Mouse (Mus musculus): ENCODE measurements around the gene Dennd1a. TPM values are rescaled to one million over a fixed set of nuclear protein-coding genes. Genes with fewer than 3 reads are reported as not detected.

Gene Dennd1a
- polyA plus RNA-seq, 1 experiment from 2014 or later, result 17.7 TPM

DNA sequence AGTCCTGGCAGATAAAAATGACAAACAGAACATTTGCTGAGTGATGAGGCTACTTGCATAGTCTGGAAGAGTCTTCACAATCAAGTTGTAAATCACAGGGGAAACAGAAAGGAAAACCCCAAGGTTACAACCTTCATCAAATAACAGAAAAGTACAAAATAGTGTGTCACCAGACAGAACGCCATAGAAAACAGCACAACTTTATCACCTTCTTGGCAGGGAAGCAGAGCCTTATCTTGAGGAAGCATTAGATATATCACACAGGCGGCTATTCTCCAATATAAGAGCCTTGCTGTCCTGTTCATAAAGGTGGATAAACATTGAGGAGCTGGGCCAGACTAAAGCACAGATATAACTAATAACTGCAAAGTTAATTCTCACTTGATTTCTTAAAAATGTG, 225.7 kb downstream of the Dennd1a start:
- Histone ChIP-seq H3K27ac (ENCODE audit: low read depth, low read length) (no peak overlapping the region), H3K36me3 (ENCODE audit: control insufficient read depth, insufficient read depth, low read length) (no peaks in the 10 kb centered on the region), H3K4me2 (ENCODE audit: low read depth, low read length, severe bottlenecking) (no peak overlapping the region), H3K9ac (ENCODE audit: low read length) (no peak overlapping the region), H3K4me1 (replicated peaks; ENCODE audit: control insufficient read depth, insufficient read depth, low read length) (no peaks in the 10 kb centered on the region), H3K9me3 (ENCODE audit: control insufficient read depth, low read length) (no peaks in the 10 kb centered on the region), H3K4me3 (ENCODE audit: low read depth, low read length) (no peak overlapping the region), H3K27me3 (ENCODE audit: control insufficient read depth, insufficient read depth, low read length) (no peaks in the 10 kb centered on the region)
- no peak for ATAC-seq (replicated peaks; ENCODE audit: low FRiP score)
- DNase-seq (ENCODE audit: low spot score), result no peak
- WGBS, result 91% methylated on average over 2 of the region's 2 CpGs

DNA sequence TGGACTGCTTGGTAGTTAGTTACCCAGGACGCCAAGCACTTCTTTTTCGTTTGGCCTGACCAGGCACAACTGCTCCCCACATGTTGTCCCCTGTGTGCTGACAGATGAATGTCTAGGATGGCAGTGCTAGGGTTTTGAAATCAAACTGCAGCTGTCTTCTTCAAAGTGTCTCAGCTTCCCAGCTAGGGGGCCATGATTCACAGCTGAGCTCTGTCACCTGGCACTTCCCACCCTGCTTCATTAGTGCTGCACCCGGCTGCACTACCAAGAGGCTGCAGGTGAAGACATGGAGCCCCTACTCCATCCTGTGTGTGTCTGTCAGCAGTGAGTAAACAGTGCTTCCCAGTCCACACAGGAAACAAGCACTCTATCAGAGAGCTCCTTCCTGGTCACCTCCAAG, 234.8 kb downstream of the Dennd1a start:
- no peak for ATAC-seq (replicated peaks; ENCODE audit: low FRiP score)
- H3K27me3 ChIP-seq (ENCODE audit: control insufficient read depth, insufficient read depth, low read length), result no peaks in the 10 kb centered on the region

DNA sequence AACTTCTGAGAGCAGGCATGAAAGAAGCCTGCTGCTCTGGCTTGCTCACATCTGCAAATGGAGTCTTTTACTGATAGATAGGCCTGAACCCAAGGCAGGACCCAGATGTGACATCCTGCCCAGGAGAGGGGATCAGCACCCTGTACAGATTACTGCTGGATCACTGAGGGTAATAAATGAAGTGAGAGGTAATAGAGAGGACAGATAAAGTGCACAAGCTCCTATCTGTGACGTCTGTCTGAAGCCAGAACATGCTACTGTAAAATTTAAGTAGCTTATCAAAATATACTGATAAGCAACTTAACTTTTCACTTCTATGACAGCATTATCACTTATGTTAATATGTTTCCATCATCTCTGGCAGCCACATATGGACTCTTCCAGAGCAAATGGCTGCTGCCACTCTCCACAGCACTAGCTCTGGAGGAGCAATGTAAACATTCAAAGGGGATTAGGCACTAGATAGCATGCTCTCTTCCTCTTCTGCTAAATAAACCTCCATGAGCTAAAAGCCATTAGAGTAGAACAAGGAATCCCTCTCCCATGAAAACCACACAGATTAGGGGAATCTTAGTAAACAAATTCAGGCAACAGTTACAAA, 235.6 kb downstream of the Dennd1a start:
- H3K4me1 ChIP-seq (replicated peaks; ENCODE audit: control insufficient read depth, insufficient read depth, low read length), result peaks cover 6% of the 10 kb centered on the region
- H3K9me3 ChIP-seq (ENCODE audit: control insufficient read depth, low read length), result no peaks in the 10 kb centered on the region
- H3K27ac ChIP-seq (ENCODE audit: low read depth, low read length), result no peak overlapping the region
- H3K4me3 ChIP-seq (ENCODE audit: low read depth, low read length), result no peak overlapping the region
- H3K4me2 ChIP-seq (ENCODE audit: low read depth, low read length, severe bottlenecking), result no peak overlapping the region
- 58% methylated on average over 1 of the region's 1 CpGs for WGBS
- no peaks in the 10 kb centered on the region for H3K27me3 ChIP-seq (ENCODE audit: control insufficient read depth, insufficient read depth, low read length)
- DNase-seq (ENCODE audit: low spot score) (no peak), ATAC-seq (replicated peaks; ENCODE audit: low FRiP score) (no peak)
- H3K9ac ChIP-seq (ENCODE audit: low read length), result no peak overlapping the region
- H3K36me3 ChIP-seq (ENCODE audit: control insufficient read depth, insufficient read depth, low read length), result no peaks in the 10 kb centered on the region

More for the DNA sequence above, 234.8 kb downstream of the Dennd1a start:
- H3K4me1 ChIP-seq (replicated peaks; ENCODE audit: control insufficient read depth, insufficient read depth, low read length), result peaks cover 6% of the 10 kb centered on the region
- H3K9me3 ChIP-seq (ENCODE audit: control insufficient read depth, low read length), result no peaks in the 10 kb centered on the region
- 70% methylated on average over 3 of the region's 3 CpGs for WGBS
- DNase-seq (ENCODE audit: low spot score), result no peak
- H3K36me3 ChIP-seq (ENCODE audit: control insufficient read depth, insufficient read depth, low read length), result no peaks in the 10 kb centered on the region
- H3K4me2 ChIP-seq (ENCODE audit: low read depth, low read length, severe bottlenecking), result no peak overlapping the region
- no peak overlapping the region for H3K27ac ChIP-seq (ENCODE audit: low read depth, low read length)
- no peak overlapping the region for H3K4me3 ChIP-seq (ENCODE audit: low read depth, low read length)
- H3K9ac ChIP-seq (ENCODE audit: low read length), result no peak overlapping the region

DNA sequence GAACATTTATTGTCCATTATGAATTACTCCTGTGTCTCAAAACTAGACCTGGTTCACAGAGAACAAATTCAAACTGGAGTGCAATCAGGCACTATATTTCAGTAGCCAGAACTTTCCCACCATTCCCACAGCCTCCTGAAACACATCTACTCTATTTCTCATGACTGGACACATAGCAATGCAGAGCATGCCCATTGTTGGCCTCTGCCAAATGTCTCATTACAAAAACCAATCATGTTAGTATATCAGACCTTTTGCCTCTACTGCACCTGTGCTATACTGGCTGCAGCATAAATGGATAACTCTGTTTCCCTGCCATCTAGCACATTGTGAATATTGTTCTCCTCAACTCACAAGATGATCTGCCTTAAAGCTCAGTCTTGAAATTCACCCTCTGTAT, 238.2 kb downstream of the Dennd1a start:
- Histone ChIP-seq H3K4me3 (ENCODE audit: low read depth, low read length) (no peak overlapping the region), H3K4me2 (ENCODE audit: low read depth, low read length, severe bottlenecking) (no peak overlapping the region), H3K36me3 (ENCODE audit: control insufficient read depth, insufficient read depth, low read length) (no peaks in the 10 kb centered on the region), H3K9me3 (ENCODE audit: control insufficient read depth, low read length) (no peaks in the 10 kb centered on the region), H3K9ac (ENCODE audit: low read length) (no peak overlapping the region), H3K4me1 (replicated peaks; ENCODE audit: control insufficient read depth, insufficient read depth, low read length) (peaks cover 6% of the 10 kb centered on the region), H3K27me3 (ENCODE audit: control insufficient read depth, insufficient read depth, low read length) (no peaks in the 10 kb centered on the region), H3K27ac (ENCODE audit: low read depth, low read length) (no peak overlapping the region)
- DNase-seq (ENCODE audit: low spot score) (no peak), ATAC-seq (replicated peaks; ENCODE audit: low FRiP score) (no peak)

DNA sequence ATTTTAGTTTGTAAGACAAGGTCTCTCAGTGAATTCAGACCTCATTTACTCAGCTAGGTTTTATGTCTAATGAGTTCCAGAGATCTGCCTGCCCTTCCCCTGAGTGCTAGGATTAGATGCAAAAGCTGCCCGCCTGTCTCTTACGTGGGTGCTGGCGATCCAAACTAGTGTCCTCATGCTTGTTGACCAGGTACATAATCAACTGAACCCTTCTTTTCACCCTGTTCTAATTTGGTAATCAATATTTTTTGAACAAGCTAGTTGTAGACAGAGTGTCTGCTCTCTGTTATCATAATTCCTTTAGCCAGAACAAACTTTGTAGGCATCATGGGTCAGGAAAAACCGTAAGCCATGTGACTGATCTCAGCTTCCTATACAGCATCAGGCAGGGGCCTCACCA, 241.9 kb downstream of the Dennd1a start:
- Histone ChIP-seq H3K4me1 (replicated peaks; ENCODE audit: control insufficient read depth, insufficient read depth, low read length) (no peaks in the 10 kb centered on the region), H3K27ac (ENCODE audit: low read depth, low read length) (no peak overlapping the region), H3K9me3 (ENCODE audit: control insufficient read depth, low read length) (no peaks in the 10 kb centered on the region), H3K4me2 (ENCODE audit: low read depth, low read length, severe bottlenecking) (no peak overlapping the region), H3K27me3 (ENCODE audit: control insufficient read depth, insufficient read depth, low read length) (no peaks in the 10 kb centered on the region), H3K9ac (ENCODE audit: low read length) (no peak overlapping the region), H3K36me3 (ENCODE audit: control insufficient read depth, insufficient read depth, low read length) (no peaks in the 10 kb centered on the region), H3K4me3 (ENCODE audit: low read depth, low read length) (no peak overlapping the region)
- WGBS, result 92% methylated on average over 4 of the region's 4 CpGs
- DNase-seq (ENCODE audit: low spot score) (no peak), ATAC-seq (replicated peaks; ENCODE audit: low FRiP score) (no peak)

DNA sequence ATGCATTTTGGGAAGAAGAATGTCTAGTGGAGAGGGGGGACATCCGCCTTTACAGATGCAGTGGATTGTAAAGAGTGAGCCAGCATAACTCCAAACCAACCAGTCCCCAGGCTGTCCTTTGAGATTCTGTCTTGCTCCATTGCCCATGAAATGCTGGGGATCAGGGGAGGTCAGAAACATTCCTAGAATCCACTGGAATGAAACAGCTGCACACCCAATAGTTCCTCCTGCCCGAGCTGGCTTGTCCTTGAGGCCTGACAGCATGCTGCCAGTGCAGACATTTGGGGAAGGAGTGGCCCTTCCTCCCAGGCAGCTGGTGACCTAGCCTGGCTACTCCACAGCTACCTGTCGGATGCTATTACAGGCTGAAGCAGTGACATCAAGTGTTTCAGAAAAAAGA, 246.3 kb downstream of the Dennd1a start:
- Histone ChIP-seq H3K4me1 (replicated peaks; ENCODE audit: control insufficient read depth, insufficient read depth, low read length) (no peaks in the 10 kb centered on the region), H3K36me3 (ENCODE audit: control insufficient read depth, insufficient read depth, low read length) (no peaks in the 10 kb centered on the region), H3K9ac (ENCODE audit: low read length) (no peak overlapping the region), H3K9me3 (ENCODE audit: control insufficient read depth, low read length) (no peaks in the 10 kb centered on the region), H3K27me3 (ENCODE audit: control insufficient read depth, insufficient read depth, low read length) (no peaks in the 10 kb centered on the region), H3K4me2 (ENCODE audit: low read depth, low read length, severe bottlenecking) (no peak overlapping the region), H3K4me3 (ENCODE audit: low read depth, low read length) (no peak overlapping the region), H3K27ac (ENCODE audit: low read depth, low read length) (no peak overlapping the region)
- 13% methylated on average over 3 of the region's 3 CpGs for WGBS
- ATAC-seq (replicated peaks; ENCODE audit: low FRiP score), result no peak
- no peak for DNase-seq (ENCODE audit: low spot score)

DNA sequence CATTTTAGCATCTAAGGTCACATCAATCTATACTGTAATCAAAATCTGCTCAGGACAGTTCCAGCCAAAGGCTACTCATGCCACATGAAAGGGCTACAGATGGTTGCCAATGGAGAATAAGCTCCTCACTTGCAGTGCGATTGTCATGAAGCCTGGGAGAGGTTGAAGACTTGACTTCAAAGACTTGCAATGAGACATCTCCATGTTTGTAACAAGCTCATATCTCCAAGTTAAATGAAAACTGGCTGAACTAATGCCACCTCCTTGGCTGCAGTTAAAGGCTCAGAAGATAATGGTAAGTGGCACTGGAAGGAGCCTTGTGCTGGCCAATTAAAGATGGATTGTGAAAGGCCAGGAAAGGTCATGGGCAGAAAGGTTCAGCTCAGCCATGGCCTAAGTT, 247.6 kb downstream of the Dennd1a start:
- Histone ChIP-seq H3K4me3 (ENCODE audit: low read depth, low read length) (no peak overlapping the region), H3K27ac (ENCODE audit: low read depth, low read length) (no peak overlapping the region), H3K9ac (ENCODE audit: low read length) (no peak overlapping the region), H3K27me3 (ENCODE audit: control insufficient read depth, insufficient read depth, low read length) (no peaks in the 10 kb centered on the region), H3K36me3 (ENCODE audit: control insufficient read depth, insufficient read depth, low read length) (no peaks in the 10 kb centered on the region), H3K4me2 (ENCODE audit: low read depth, low read length, severe bottlenecking) (no peak overlapping the region), H3K4me1 (replicated peaks; ENCODE audit: control insufficient read depth, insufficient read depth, low read length) (no peaks in the 10 kb centered on the region), H3K9me3 (ENCODE audit: control insufficient read depth, low read length) (no peaks in the 10 kb centered on the region)
- WGBS, result 79% methylated on average over 1 of the region's 1 CpGs
- ATAC-seq (replicated peaks; ENCODE audit: low FRiP score), result no peak
- DNase-seq (ENCODE audit: low spot score), result no peak

DNA sequence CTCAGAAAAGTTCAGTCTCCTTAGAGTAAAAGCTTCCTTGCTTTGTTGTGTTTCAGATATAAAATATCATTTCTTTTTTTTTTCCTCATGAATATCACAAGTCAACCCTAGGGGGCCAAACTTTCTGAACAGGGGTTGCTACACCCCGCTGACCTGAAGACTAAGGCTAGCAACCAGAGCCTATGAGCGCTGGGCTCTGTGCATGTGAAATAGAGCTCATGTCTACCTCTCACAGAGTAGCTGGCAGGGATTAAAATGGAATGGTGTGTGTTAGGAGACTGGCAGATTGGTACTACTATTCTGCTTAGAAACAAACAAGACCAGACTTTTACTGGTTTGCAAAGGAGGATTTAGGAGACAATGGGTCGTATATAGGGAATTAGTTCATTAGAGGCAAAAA, 258.9 kb downstream of the Dennd1a start:
- ATAC-seq (replicated peaks; ENCODE audit: low FRiP score), result no peak
- no peaks in the 10 kb centered on the region for H3K9me3 ChIP-seq (ENCODE audit: control insufficient read depth, low read length)
- no peak overlapping the region for H3K4me3 ChIP-seq (ENCODE audit: low read depth, low read length)
- H3K27ac ChIP-seq (ENCODE audit: low read depth, low read length), result no peak overlapping the region
- no peaks in the 10 kb centered on the region for H3K36me3 ChIP-seq (ENCODE audit: control insufficient read depth, insufficient read depth, low read length)
- H3K27me3 ChIP-seq (ENCODE audit: control insufficient read depth, insufficient read depth, low read length), result no peaks in the 10 kb centered on the region
- DNase-seq (ENCODE audit: low spot score), result no peak
- no peak overlapping the region for H3K9ac ChIP-seq (ENCODE audit: low read length)
- H3K4me1 ChIP-seq (replicated peaks; ENCODE audit: control insufficient read depth, insufficient read depth, low read length), result 0 out of 2 replicates have a peak, but pooled peaks cover 2% of the 10 kb centered on the region
- no peak overlapping the region for H3K4me2 ChIP-seq (ENCODE audit: low read depth, low read length, severe bottlenecking)
- WGBS, result 48% methylated on average over 3 of the region's 3 CpGs

DNA sequence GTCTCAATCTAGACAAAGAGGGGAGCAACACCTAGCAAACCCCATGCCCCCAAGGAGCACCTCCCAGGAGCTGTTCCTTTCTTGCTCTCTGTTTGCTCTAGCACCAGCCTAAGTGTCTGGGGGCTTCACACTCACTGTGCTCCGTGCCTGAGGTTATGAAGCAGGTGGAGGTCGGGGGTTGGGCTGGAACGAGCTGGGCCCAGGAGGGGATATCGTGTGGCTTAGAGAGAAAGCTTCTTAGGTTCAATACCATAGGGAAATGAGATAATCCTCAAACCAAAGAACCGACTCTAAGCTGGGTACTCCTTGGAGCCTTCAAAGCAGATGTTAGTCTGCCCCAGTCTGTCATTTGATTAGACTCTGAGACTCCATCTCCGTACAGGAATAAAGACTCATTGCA, 261.6 kb downstream of the Dennd1a start:
- no peak for ATAC-seq (replicated peaks; ENCODE audit: low FRiP score)
- no peak overlapping the region for H3K27ac ChIP-seq (ENCODE audit: low read depth, low read length)

More for the DNA sequence above, 261.6 kb downstream of the Dennd1a start:
- WGBS, result 8% methylated on average over 6 of the region's 6 CpGs
- Histone ChIP-seq H3K27me3 (ENCODE audit: control insufficient read depth, insufficient read depth, low read length) (no peaks in the 10 kb centered on the region), H3K9me3 (ENCODE audit: control insufficient read depth, low read length) (no peaks in the 10 kb centered on the region), H3K4me3 (ENCODE audit: low read depth, low read length) (no peak overlapping the region), H3K4me2 (ENCODE audit: low read depth, low read length, severe bottlenecking) (no peak overlapping the region), H3K9ac (ENCODE audit: low read length) (no peak overlapping the region), H3K4me1 (replicated peaks; ENCODE audit: control insufficient read depth, insufficient read depth, low read length) (0 out of 2 replicates have a peak, but pooled peaks cover 2% of the 10 kb centered on the region), H3K36me3 (ENCODE audit: control insufficient read depth, insufficient read depth, low read length) (no peaks in the 10 kb centered on the region)
- DNase-seq (ENCODE audit: low spot score), result no peak

All from forebrain, embryonic 11.5 days (tissue).